Mouse (Mus musculus): ENCODE results near the gene Cnfn. TPM values are rescaled to one million over a fixed set of nuclear protein-coding genes. Genes with fewer than 3 reads are reported as not detected.

Cnfn gene
- total RNA-seq (2014; rRNA removed) (not detected in 2 replicates), polyA plus RNA-seq (2012; rRNA removed) (not detected in 2 replicates)

GRCm38 (mm10) chr7:25369058-25369749 is at the start of gene Cnfn:
Cnfn (minus strand) TSS chr7:25369724.
- Histone ChIP-seq H3K27ac (replicated peaks; ENCODE audit: insufficient read depth, low read depth, low read length) (no peak within 1 kb of the TSS), H3K4me3 (ENCODE audit: insufficient read depth, low read depth, low read length) (no peak within 1 kb of the TSS), H3K4me1 (ENCODE audit: control insufficient read depth, insufficient read depth, low read length) (no peaks in the 10 kb centered on the region), H3K36me3 (ENCODE audit: control insufficient read depth, insufficient read depth, low read length) (no peaks in the 10 kb centered on the region), H3K9ac (ENCODE audit: low read depth, low read length) (no peak within 1 kb of the TSS), H3K79me2 (ENCODE audit: control insufficient read depth, insufficient read depth, low read length) (no peaks in the 10 kb centered on the region), H3K27me3 (ENCODE audit: control insufficient read depth, insufficient read depth, low read length) (peaks cover 14% of the 10 kb centered on the region)
- 52% methylated on average over 12 of the region's 12 CpGs for WGBS
- no peak for DNase-seq (ENCODE audit: extremely low read depth, low read depth, low spot score)
- TF ChIP-seq POLR2A (IDR thresholded peaks at IDR 0.05; ENCODE audit: extremely low read depth, insufficient read depth, low read length), result no peak
- no peak for TF ChIP-seq CTCF (IDR thresholded peaks at IDR 0.05; ENCODE audit: low read depth, low read length)

- Histone ChIP-seq H3K4me1 (ENCODE audit: control insufficient read depth, insufficient read depth, low read length) (peaks cover 8% of the 10 kb centered on the region; the same call in 1 of the 2 replicates), H3K9ac (ENCODE audit: low read depth, low read length) (no peak overlapping the region), H3K4me3 (ENCODE audit: insufficient read depth, low read depth, low read length) (no peak overlapping the region), H3K79me2 (ENCODE audit: control insufficient read depth, insufficient read depth, low read length) (no peaks in the 10 kb centered on the region; the same call in 1 of the 2 replicates), H3K27ac (replicated peaks; ENCODE audit: insufficient read depth, low read depth, low read length) (no peak overlapping the region), H3K27me3 (ENCODE audit: control insufficient read depth, insufficient read depth, low read length) (no peaks in the 10 kb centered on the region), H3K36me3 (ENCODE audit: control insufficient read depth, insufficient read depth, low read length) (no peaks in the 10 kb centered on the region)
- peak; percentile 33 for DNase-seq (ENCODE audit: extremely low read depth, low read depth, low spot score)
- 85% methylated on average over 1 of the region's 1 CpGs for WGBS
- TF ChIP-seq POLR2A (IDR thresholded peaks at IDR 0.05; ENCODE audit: extremely low read depth, insufficient read depth, low read length), result no peak
- TF ChIP-seq CTCF (IDR thresholded peaks at IDR 0.05; ENCODE audit: low read depth, low read length), result peak; percentile 60; the same call in 1 of the 2 replicates
These were observed 48.1 kb upstream of the Cnfn start for GRCm38 (mm10) chr7:25417597-25417996.

DNA sequence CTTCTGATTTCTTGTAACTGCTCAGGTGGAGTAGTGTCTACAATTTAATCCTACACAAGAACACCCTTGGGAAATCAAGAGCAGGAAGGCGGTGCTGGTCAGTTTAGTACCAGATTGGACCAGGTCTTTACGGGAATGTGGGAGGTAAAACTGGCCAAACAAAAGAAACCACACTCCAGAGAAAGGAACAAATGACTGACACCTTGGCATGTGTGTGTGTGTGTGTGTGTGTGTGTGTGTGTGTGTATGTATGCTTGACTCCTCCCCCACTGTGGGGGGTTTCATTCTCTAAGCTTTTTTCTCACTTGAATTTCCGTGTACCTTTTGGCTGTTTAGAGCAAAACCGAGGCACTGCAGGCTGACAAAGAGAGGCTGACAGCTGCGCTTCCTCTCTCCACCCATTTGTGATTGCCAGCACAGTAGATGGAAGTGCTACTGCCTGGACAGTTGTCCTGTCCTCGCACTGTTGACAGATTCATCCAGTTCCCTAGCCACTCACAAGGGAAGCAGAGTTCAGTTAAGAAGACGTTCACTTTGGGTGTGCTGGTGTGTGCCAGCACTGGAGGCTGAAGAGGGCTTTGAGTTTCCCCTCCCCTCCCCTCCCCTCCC is 43.4 kb upstream of the Cnfn start, which contains the start of gene Cxcl17:
TSS of gene Cxcl17 (minus strand) at position 54 of the 609 bp plus-strand sequence.
- Histone ChIP-seq H3K27ac (replicated peaks; ENCODE audit: insufficient read depth, low read depth, low read length) (no peak within 1 kb of the TSS), H3K27me3 (ENCODE audit: control insufficient read depth, insufficient read depth, low read length) (no peaks in the 10 kb centered on the region), H3K79me2 (ENCODE audit: control insufficient read depth, insufficient read depth, low read length) (no peaks in the 10 kb centered on the region; the same call in 1 of the 2 replicates), H3K36me3 (ENCODE audit: control insufficient read depth, insufficient read depth, low read length) (no peaks in the 10 kb centered on the region), H3K4me3 (ENCODE audit: insufficient read depth, low read depth, low read length) (no peak within 1 kb of the TSS), H3K9ac (ENCODE audit: low read depth, low read length) (no peak within 1 kb of the TSS), H3K4me1 (ENCODE audit: control insufficient read depth, insufficient read depth, low read length) (peaks cover 8% of the 10 kb centered on the region)
- no peak for DNase-seq (ENCODE audit: extremely low read depth, low read depth, low spot score)
- TF ChIP-seq CTCF (IDR thresholded peaks at IDR 0.05; ENCODE audit: low read depth, low read length), result no peak
- TF ChIP-seq POLR2A (IDR thresholded peaks at IDR 0.05; ENCODE audit: extremely low read depth, insufficient read depth, low read length), result no peak
- WGBS, result 74% methylated on average over 7 of the region's 7 CpGs

DNA sequence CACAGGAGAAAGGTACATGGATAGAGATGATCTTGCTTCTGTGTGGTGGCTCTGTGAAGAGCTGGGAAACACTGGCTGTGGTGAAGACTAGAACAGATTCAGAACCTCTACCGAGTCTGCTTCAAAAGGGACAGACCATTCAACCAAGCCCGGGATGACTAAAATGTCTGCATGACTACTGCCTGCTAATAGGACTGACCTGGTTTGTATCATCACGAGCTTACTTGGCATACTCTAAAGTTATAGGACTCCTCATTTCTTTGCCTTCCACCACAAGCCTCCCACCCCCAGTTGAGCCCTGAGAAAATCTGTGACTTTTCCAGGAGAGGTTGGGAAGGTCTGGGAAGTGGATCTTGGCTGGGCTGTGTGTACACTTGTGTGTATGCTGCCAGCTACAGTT is 42.3 kb upstream of the Cnfn start:
- no peak for DNase-seq (ENCODE audit: extremely low read depth, low read depth, low spot score)
- H3K27me3 ChIP-seq (ENCODE audit: control insufficient read depth, insufficient read depth, low read length), result no peaks in the 10 kb centered on the region
- H3K36me3 ChIP-seq (ENCODE audit: control insufficient read depth, insufficient read depth, low read length), result no peaks in the 10 kb centered on the region
- 79% methylated on average over 3 of the region's 3 CpGs for WGBS
- no peaks in the 10 kb centered on the region; the same call in 1 of the 2 replicates for H3K79me2 ChIP-seq (ENCODE audit: control insufficient read depth, insufficient read depth, low read length)
- TF ChIP-seq POLR2A (IDR thresholded peaks at IDR 0.05; ENCODE audit: extremely low read depth, insufficient read depth, low read length), result no peak
- no peak for TF ChIP-seq CTCF (IDR thresholded peaks at IDR 0.05; ENCODE audit: low read depth, low read length)
- H3K27ac ChIP-seq (replicated peaks; ENCODE audit: insufficient read depth, low read depth, low read length), result no peak overlapping the region
- H3K4me3 ChIP-seq (ENCODE audit: insufficient read depth, low read depth, low read length), result no peak overlapping the region
- H3K9ac ChIP-seq (ENCODE audit: low read depth, low read length), result no peak overlapping the region
- H3K4me1 ChIP-seq (ENCODE audit: control insufficient read depth, insufficient read depth, low read length), result peaks cover 8% of the 10 kb centered on the region

DNA sequence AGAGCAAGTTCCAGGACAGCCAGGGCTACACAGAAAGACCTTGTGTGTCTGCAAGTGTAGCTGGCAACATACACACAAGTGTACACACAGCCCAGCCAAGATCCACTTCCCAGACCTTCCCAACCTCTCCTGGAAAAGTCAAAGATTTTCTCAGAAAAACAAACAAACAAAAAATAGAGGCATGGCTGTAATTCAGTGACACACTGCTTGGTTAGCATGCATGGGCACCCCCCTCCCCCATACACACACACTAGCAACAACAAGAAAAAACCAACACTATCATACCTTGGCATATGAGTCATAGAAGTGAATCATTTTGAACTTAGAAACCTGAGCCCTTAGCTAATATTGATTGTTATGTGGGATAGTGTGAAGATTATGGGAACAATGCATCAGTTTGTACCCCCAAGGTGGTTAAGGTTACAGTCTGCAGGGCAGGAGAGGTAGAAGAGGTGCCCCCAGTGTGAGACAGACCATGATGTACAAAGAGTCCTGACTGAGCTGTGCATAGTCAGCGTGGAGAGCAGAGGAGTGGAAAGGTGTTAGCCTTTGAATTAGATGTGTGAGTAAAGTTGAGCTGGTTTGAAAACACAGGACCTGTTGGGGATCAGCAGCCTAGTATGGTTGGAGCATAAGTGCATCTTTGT is 41.6 kb upstream of the Cnfn start:
- H3K36me3 ChIP-seq (ENCODE audit: control insufficient read depth, insufficient read depth, low read length), result no peaks in the 10 kb centered on the region
- peak overlapping the region; percentile 67 for H3K27ac ChIP-seq (replicated peaks; ENCODE audit: insufficient read depth, low read depth, low read length)
- H3K4me1 ChIP-seq (ENCODE audit: control insufficient read depth, insufficient read depth, low read length), result peaks cover 8% of the 10 kb centered on the region
- 81% methylated on average over 1 of the region's 1 CpGs for WGBS
- no peaks in the 10 kb centered on the region for H3K27me3 ChIP-seq (ENCODE audit: control insufficient read depth, insufficient read depth, low read length)
- DNase-seq (ENCODE audit: extremely low read depth, low read depth, low spot score), result peak; percentile 77
- TF ChIP-seq POLR2A (IDR thresholded peaks at IDR 0.05; ENCODE audit: extremely low read depth, insufficient read depth, low read length) (no peak), CTCF (IDR thresholded peaks at IDR 0.05; ENCODE audit: low read depth, low read length) (no peak)
- no peaks in the 10 kb centered on the region; the same call in 1 of the 2 replicates for H3K79me2 ChIP-seq (ENCODE audit: control insufficient read depth, insufficient read depth, low read length)
- no peak overlapping the region for H3K9ac ChIP-seq (ENCODE audit: low read depth, low read length)
- no peak overlapping the region for H3K4me3 ChIP-seq (ENCODE audit: insufficient read depth, low read depth, low read length)
